Mouse (Mus musculus) kidney, adult 9 months (tissue): ENCODE data around the gene Kif15.

Experiments
- DNase-seq: peaks from one replicate; pipeline ENCODE4 v3.0.0; 2022

Gene Kif15

DNA sequence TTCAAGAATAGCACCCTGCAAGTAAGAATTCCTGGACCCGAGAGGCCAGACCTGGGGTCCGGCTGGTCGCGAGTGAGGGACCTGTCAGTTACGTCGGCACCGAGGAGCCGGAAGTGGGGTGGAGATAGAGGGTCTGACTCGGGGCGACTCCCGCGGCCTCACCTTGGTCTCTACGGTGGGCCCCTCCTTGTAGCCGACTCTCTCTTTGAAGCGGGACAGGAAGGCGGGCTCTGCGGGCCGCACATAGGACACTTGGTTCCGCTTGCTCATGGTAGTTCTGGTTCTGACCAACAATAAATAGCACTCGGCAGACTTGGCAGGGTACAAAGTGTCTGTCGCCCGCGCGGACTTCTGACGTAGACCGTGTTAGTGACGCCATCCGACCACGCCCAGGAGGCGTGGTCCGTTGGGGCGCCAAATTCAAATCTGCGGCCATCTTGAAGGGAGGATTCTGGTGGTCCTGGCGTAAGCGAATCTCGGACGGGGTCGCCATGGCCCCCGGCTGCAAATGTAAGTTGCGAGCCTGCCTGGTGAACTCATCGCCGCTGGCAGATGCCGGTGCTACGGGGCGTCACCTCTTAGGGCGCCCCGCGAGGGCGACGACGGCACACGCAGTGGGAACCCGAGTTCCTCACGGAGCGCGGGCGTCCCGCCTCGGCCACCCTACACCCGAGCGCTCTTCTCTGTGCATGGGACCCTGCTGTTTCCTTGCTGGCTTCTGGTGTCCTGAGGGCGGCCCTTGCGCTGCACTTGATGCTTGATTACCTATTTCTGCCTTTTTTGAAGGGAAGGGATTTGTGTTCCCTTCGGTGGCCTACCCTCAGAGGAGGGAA lies at the start of gene Kif15, which contains the start of gene 1110059G10Rik:
Kif15 (plus strand) TSS at position 404 of the 833 bp plus-strand sequence.
1110059G10Rik (minus strand) TSS at position 358 of the 833 bp plus-strand sequence.
- DNase-seq, result peak; percentile 94

GRCm38 (mm10) chr9:122901047-122901446 lies 49.8 kb upstream of the Kif15 start:
- no peak for DNase-seq

DNA sequence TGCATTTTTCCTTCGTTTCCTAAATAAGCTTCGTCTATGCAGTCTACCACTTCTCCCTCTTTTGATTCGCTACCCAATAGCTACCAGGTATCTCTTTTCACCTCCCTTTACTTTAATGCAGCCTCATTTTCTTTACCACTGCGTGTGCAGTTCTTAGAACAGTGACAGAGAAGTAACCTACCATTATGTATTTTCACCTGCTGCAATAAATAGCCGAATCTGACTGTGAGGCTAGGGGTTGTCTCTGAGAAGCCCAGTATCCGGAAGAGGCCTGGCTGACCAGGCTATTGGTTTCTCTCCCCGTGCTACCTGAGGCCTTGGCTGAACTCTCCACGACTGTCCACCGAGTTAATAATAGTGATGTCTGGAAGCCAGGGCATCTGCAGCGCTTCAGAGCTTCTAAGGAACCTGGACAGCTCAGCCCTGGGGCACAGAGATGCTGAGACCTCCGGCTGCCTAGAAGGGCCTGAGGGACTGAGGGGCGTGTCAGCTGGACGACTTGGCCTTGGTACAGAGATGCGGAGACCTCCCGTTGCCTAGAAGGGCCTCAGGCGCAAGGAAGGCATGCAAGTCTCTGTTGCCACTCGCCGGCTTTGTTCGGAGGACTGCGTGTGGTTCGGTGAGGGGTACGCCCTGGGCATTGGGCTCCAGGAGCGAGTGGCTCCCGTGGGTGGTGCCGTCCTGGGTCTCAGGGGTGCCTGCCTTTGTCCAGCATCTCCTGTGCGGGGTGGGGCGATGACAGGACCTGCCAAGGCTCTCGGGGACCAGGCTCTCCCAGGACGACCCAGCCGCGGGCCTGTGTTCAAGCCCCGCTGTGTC lies 47.9 kb upstream of the Kif15 start:
- DNase-seq, result peak; percentile 45

- no peak for DNase-seq
Measured at GRCm38 (mm10) chr9:122922436-122922835, 28.4 kb upstream of the Kif15 start.

- peak; percentile 53 for DNase-seq
Measured at GRCm38 (mm10) chr9:122922936-122923381, 27.9 kb upstream of the Kif15 start, which contains the start of gene Zfp105. Gene Zfp105 (plus strand): TSS chr9:122923072.

DNA sequence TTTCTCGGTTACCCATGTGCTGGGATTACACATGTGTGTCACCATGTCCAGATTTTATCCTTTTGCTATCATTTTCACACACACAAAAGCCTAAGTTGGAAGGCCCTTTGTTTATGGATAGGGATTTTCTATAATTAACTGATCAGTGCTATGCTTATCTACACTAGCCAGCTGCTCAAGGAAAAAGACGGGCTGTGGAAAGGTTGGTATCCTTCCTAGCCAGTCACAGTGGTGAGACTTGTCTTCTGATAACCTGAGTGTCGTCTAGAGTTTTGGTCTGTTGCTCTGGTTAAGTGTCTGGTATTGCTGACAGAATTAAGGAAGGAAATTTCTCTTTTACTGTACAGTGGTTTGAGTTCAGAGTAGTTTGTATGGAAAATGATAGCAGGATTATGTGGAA lies 21.9 kb upstream of the Kif15 start:
- no peak for DNase-seq

- DNase-seq, result no peak
Measured at GRCm38 (mm10) chr9:122998406-122999192, 47.8 kb downstream of the Kif15 start.

DNA sequence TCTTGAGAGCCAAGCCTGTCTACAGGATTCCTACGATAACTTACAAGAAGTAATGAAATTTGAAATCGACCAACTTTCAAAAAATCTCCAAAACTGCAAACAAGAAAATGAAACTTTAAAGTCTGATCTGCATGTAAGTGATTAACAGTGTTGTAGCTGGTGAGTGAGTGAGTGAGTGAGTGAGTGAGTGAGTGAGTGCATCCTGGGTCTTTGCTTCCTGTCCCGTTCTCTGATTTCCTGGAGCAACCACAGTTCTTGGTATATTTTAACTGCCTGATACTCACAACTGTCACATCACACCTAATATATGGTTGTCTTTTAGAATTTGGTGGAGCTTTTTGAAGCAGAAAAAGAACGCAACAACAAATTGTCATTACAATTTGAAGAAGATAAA lies 48.3 kb downstream of the Kif15 start:
- DNase-seq, result no peak

- DNase-seq, result no peak
Measured at GRCm38 (mm10) chr9:123004718-123005117, 53.9 kb downstream of the Kif15 start.

- no peak for DNase-seq
Measured at GRCm38 (mm10) chr9:123006071-123006470, 55.2 kb downstream of the Kif15 start.

DNA sequence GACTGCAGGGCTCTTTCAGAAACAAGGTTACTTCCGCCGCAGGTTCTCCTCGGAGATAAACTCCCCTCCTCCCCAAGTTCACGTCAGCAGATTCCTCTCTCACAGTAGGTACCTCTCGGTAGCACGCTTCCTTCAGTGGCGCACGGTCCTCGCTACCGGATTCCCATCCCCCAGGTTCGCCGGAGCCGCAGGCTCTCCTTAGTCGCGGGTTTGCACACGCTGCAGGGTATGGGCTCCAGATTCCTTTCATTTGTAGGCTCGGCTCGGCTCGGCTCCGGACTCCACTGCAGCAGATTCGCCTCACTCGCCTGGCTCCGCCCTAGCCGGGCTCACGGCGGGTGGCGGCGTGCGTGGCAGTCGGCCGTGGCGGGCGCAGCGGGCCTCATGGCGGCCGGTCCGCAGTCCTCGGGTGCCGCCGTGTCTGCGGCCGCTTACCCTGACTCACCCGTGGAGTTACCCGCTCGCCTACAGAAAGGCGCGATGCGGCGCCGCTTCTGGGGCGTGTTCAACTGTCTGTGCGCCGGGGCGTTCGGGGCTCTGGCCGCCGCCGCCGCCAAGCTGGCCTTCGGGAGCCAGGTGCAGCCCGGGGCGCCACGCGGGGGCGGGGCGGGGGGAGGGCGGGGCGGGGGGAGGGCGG lies 70.3 kb downstream of the Kif15 start, which contains the start of gene Tmem42:
Tmem42 (plus strand) TSS at position 332 of the 637 bp plus-strand sequence.
- peak; percentile 90 for DNase-seq

GRCm38 (mm10) chr9:123021636-123022379 lies 71.0 kb downstream of the Kif15 start:
- peak; percentile 35 for DNase-seq

DNA sequence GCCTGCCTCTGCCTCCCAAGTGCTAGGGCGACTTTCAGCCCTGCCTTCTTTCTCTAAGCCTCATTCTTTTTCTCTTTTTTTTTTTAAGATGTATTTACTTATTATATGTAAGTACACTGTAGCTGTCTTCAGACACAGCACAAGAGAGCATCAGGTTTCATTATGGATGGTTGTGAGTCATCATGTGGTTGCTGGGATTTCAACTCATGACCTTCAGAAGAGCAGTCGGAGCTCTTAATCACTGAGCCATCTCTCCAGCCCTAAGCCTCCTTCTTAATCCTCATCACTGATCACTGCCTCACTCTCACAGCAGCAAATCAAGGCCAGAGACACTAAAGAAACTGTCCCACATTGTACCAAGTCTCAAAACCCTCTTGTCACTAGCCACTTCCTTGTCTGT lies 73.4 kb downstream of the Kif15 start:
- no peak for DNase-seq

DNA sequence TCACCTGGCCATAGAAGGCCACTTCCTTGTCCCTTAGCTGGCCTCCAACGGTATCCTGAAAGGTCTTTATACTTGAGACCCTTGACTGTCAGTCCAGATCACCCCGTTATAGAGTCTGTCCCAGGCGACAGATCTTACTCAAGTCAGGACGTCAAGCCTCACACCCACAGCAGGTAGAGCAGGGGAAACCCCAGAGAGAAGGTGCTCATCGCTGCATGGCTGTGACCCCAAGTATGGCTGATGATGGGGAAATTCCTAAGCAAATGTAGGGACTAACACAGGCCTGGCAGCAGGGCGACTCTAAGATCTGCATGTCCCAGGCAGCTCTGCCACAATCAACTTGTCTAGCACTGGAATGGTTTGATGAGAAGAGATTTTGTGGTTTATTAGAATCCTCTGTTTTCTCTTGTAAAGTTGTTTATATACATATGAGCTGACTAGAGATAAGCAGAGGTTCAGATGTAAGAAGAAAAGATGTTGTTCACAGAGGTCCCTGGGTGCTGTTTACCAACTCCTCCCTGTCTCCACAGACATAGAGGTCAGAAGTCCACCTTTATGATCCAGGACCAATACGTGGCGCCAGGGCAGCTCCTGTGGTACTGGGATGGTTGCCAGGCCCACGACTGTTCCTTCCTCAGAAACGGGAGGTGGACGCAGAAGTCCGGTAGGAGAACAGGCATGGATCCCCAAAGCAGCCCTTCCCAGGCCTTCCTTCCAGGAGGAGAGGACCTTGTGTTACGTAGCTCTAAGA lies 80.8 kb downstream of the Kif15 start:
- DNase-seq, result no peak

- no peak for DNase-seq
Measured at GRCm38 (mm10) chr9:123034426-123034825, 83.6 kb downstream of the Kif15 start, which contains the start of gene Tgm4. Gene Tgm4 (plus strand): TSS chr9:123034726.

DNA sequence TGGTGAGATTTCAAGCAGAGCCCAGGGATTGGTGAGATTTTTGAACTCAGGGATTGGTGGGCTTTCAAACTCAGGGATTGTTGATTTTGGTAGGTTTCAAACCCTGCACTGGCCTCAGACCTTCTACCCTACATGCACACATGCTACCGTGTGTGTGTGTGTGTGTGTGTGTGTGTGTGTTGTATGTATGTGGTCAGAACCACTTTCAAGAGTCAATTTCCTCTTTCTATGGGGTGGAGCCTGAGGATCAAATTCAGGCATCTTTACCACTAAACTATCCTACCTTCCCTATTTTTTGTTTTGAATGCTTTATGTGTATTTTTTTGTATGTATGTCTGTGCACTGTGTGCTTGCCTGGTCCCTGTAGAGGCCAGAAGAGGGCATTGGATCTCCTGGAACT lies 96.8 kb downstream of the Kif15 start:
- no peak for DNase-seq

DNA sequence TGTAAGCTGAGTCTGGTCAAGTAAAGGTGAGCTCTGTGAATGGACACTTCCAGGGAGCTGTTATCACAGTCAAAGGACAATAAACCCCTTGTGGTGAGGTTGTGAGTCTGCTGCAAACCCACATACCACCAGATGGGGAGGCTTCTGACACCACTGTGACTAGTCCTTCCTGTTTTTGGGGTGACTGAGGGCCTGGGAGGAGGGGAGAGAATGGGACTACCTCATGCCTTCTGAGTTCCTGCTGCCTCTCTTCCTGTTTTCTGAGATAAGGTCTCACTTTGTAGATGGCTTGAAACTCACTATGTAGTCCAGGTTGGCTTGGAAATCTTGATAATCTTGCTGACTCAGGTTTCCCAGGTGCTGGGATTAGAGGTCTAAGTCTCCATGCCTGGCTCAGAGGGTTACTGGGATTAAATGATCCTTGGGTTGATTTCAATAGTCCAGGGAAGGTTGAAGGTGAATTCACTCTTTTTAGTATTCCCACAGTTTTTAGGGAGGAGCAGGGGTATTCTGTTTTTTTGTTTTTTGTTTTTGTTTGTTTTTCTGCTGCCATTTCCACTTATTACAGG lies 108.0 kb downstream of the Kif15 start:
- DNase-seq, result no peak

- DNase-seq, result no peak
Measured at GRCm38 (mm10) chr9:123060172-123060571, 109.3 kb downstream of the Kif15 start.
